Mouse (Mus musculus): ENCODE data around the gene Lrrc15. TPM values are rescaled to one million over a fixed set of nuclear protein-coding genes. Genes with fewer than 3 reads are reported as not detected.

The Lrrc15 gene
- polyA plus RNA-seq, 1 experiment from 2014 or later = 0.11 TPM

DNA sequence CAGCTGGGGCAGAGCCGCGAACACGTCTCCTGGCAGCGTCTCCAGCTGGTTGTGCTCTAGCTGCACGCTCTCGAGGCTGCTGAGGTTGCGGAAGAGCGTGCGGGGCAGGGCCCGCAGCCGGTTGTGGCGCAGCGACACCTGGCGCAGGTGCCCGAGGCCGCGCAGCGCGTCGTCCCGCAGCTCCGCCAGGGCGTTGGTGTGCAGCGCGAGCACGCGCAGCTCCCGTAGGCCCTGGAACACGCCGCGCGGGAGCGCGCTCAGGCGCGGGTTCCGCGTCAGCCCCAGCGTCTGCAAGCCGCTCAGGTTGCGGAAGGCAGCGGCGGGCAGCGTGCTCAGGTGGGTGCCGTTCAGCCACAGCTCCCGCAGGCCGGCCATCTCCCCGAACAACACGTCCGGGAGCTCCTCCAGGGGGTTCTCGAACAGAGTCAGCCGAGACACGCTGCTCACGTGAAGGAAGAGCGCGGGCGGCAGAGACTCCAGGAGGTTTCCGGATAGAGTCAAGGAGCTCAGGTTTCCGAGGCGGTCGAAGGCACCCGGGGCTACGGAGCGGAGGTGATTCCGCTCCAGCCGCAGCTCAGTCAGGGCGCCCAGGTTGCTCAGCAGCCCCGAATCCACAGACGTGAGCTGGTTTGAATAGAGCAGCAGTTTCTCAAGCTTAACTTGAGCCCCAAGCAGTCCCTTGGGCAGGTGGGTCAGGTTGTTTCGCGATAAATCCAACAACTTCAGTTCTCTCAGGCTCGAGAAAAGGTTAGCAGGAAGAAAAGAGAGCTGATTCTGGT, 25.7 kb upstream of the Lrrc15 start:
- Histone ChIP-seq H3K27me3 (ENCODE audit: insufficient read depth, low read length) (peaks cover 35% of the 10 kb centered on the region), H3K9ac (replicated peaks) (peak overlapping the region; percentile 55), H3K4me2 (ENCODE audit: low read depth, low read length) (peak overlapping the region; percentile 95), H3K27ac (ENCODE audit: low read depth) (no peak overlapping the region), H3K4me3 (ENCODE audit: low read depth, low read length) (peak overlapping the region; percentile 63), H3K9me3 (ENCODE audit: low read length) (no peaks in the 10 kb centered on the region), H3K36me3 (replicated peaks; ENCODE audit: insufficient read depth, low read length) (no peaks in the 10 kb centered on the region; the same call in 1 of the 2 replicates), H3K4me1 (ENCODE audit: insufficient read depth) (peaks cover 19% of the 10 kb centered on the region)
- DNase-seq = peak; percentile 65
- peak; percentile 69 for ATAC-seq
- TF ChIP-seq EP300 (IDR thresholded peaks at IDR 0.05; ENCODE audit: low read depth) (no peak), CTCF (IDR thresholded peaks at IDR 0.05; ENCODE audit: low read depth) (peak; percentile 21; the same call in 1 of the 2 replicates)
- 2% methylated on average over 64 of the region's 72 CpGs for WGBS (ENCODE audit: insufficient replicate concordance)

DNA sequence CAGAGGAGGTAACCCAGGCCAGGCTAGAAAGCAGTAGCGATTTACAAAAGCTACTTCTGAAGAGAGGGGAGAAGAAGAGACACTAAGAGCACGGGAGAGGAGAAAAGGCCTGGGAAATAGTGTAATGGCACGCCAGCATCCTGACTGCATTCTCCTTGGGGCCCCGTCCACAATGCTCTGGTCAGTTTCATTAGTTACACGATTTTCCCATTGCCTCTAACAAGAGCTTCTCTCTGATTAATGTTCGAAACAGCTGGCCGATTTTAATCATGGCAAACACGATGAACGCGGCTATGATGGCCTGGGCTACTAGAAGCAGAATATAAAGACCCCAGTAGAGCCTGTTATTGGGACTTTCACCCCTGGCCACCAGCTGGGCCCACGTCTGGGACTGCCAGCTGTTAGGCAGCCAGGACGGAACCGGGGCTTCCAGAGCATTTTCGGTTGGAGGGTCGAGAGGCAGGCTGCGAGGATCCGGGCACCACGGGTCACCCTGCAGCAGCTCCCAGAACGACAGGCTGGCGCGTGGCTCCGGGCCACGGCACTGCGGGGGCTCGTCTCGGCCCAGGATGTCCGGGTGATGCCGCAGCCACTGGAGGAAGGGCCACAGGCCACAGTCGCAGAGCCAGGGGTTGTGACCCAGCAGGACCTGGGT, 25.0 kb upstream of the Lrrc15 start:
- WGBS (ENCODE audit: insufficient replicate concordance) = 21% methylated on average over 29 of the region's 29 CpGs
- Histone ChIP-seq H3K9me3 (ENCODE audit: low read length) (no peaks in the 10 kb centered on the region), H3K36me3 (replicated peaks; ENCODE audit: insufficient read depth, low read length) (no peaks in the 10 kb centered on the region; the same call in 1 of the 2 replicates), H3K4me2 (ENCODE audit: low read depth, low read length) (peak overlapping the region; percentile 95), H3K27ac (ENCODE audit: low read depth) (no peak overlapping the region), H3K4me3 (ENCODE audit: low read depth, low read length) (peak overlapping the region; percentile 63), H3K9ac (replicated peaks) (peak overlapping the region; percentile 55), H3K27me3 (ENCODE audit: insufficient read depth, low read length) (peaks cover 35% of the 10 kb centered on the region), H3K4me1 (ENCODE audit: insufficient read depth) (peaks cover 19% of the 10 kb centered on the region)
- ATAC-seq = no peak
- no peak for TF ChIP-seq EP300 (IDR thresholded peaks at IDR 0.05; ENCODE audit: low read depth)
- TF ChIP-seq CTCF (IDR thresholded peaks at IDR 0.05; ENCODE audit: low read depth) = no peak
- no peak for DNase-seq

DNA sequence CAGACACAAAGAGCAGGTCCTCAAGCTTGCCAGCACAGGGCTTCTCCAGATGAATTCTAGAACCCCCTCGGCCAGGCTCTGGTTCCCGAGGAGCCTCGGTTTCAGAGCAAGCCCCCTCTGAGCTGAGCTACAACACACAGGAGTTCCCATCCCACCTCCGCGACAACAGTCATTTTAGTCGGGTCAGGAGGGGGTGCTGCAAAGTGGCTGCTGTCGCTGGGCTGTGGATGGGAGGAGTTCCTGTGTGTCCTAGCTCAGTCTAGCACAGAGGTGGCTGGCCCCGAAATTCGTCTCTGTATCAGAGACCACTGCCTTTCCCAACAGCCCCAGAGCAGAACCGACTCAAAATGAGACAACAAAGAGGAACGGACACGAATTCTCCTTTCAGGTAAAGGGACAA, 24.2 kb upstream of the Lrrc15 start:
- ATAC-seq = no peak
- no peak for DNase-seq
- H3K4me1 ChIP-seq (ENCODE audit: insufficient read depth) = peaks cover 19% of the 10 kb centered on the region
- TF ChIP-seq EP300 (IDR thresholded peaks at IDR 0.05; ENCODE audit: low read depth) (no peak), CTCF (IDR thresholded peaks at IDR 0.05; ENCODE audit: low read depth) (no peak)
- peaks cover 35% of the 10 kb centered on the region for H3K27me3 ChIP-seq (ENCODE audit: insufficient read depth, low read length)
- no peak overlapping the region for H3K4me2 ChIP-seq (ENCODE audit: low read depth, low read length)
- H3K27ac ChIP-seq (ENCODE audit: low read depth) = no peak overlapping the region
- no peaks in the 10 kb centered on the region; the same call in 1 of the 2 replicates for H3K36me3 ChIP-seq (replicated peaks; ENCODE audit: insufficient read depth, low read length)
- no peaks in the 10 kb centered on the region for H3K9me3 ChIP-seq (ENCODE audit: low read length)
- no peak overlapping the region for H3K4me3 ChIP-seq (ENCODE audit: low read depth, low read length)
- WGBS (ENCODE audit: insufficient replicate concordance) = 40% methylated on average over 12 of the region's 12 CpGs
- no peak overlapping the region for H3K9ac ChIP-seq (replicated peaks)

DNA sequence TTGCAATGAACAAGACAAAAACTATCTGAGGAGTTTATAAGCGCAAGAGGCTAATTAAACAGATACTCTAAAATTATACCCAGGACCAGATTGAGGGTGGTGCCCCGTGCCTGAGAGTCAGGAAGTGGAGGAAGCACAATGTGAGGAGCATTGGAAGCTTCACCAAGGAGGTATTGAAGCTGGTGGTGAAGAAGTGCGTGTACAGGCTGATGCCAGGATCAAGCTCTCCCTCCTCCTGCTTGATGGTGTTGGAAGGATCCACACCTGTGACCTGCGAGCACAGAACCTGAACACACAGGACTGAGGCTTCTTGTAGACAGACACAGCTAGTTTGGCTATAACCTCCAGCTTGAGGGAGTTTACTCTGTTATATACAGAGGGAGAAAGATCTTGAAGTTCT, 23.0 kb upstream of the Lrrc15 start:
- no peak for TF ChIP-seq EP300 (IDR thresholded peaks at IDR 0.05; ENCODE audit: low read depth)
- TF ChIP-seq CTCF (IDR thresholded peaks at IDR 0.05; ENCODE audit: low read depth) = no peak
- ATAC-seq = no peak
- H3K9me3 ChIP-seq (ENCODE audit: low read length) = no peaks in the 10 kb centered on the region
- H3K4me2 ChIP-seq (ENCODE audit: low read depth, low read length) = no peak overlapping the region
- H3K27ac ChIP-seq (ENCODE audit: low read depth) = no peak overlapping the region
- H3K27me3 ChIP-seq (ENCODE audit: insufficient read depth, low read length) = peaks cover 35% of the 10 kb centered on the region
- WGBS (ENCODE audit: insufficient replicate concordance) = 80% methylated on average over 4 of the region's 4 CpGs
- H3K36me3 ChIP-seq (replicated peaks; ENCODE audit: insufficient read depth, low read length) = no peaks in the 10 kb centered on the region; the same call in 1 of the 2 replicates
- H3K4me3 ChIP-seq (ENCODE audit: low read depth, low read length) = no peak overlapping the region
- no peak for DNase-seq
- H3K4me1 ChIP-seq (ENCODE audit: insufficient read depth) = peaks cover 19% of the 10 kb centered on the region
- H3K9ac ChIP-seq (replicated peaks) = no peak overlapping the region

DNA sequence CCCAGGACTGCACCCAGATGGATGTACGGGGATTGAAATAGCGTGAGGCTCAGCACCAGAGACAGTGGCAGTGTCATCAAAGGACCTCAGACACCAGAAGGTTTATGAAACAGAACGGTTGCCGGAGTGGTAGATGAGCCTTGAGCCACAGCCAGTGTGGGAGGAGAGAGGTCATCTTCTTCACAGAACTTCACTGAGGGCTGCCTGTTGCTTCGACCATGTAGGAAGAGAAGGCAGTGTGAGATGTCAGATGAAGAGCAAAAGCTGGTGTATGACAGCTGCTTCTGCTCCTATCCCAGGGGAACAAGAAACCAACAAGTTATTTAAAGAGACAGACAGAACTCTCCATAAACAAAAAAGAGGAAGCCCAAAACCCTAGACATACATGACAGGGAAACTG, 21.2 kb upstream of the Lrrc15 start:
- WGBS (ENCODE audit: insufficient replicate concordance) = 58% methylated on average over 5 of the region's 5 CpGs
- H3K4me3 ChIP-seq (ENCODE audit: low read depth, low read length) = no peak overlapping the region
- H3K4me2 ChIP-seq (ENCODE audit: low read depth, low read length) = no peak overlapping the region
- TF ChIP-seq EP300 (IDR thresholded peaks at IDR 0.05; ENCODE audit: low read depth) = no peak
- TF ChIP-seq CTCF (IDR thresholded peaks at IDR 0.05; ENCODE audit: low read depth) = no peak
- no peaks in the 10 kb centered on the region for H3K36me3 ChIP-seq (replicated peaks; ENCODE audit: insufficient read depth, low read length)
- H3K9ac ChIP-seq (replicated peaks) = no peak overlapping the region
- no peak for DNase-seq
- H3K27ac ChIP-seq (ENCODE audit: low read depth) = no peak overlapping the region
- no peaks in the 10 kb centered on the region for H3K9me3 ChIP-seq (ENCODE audit: low read length)
- peaks cover 12% of the 10 kb centered on the region for H3K4me1 ChIP-seq (ENCODE audit: insufficient read depth)
- no peak for ATAC-seq
- H3K27me3 ChIP-seq (ENCODE audit: insufficient read depth, low read length) = peaks cover 28% of the 10 kb centered on the region

DNA sequence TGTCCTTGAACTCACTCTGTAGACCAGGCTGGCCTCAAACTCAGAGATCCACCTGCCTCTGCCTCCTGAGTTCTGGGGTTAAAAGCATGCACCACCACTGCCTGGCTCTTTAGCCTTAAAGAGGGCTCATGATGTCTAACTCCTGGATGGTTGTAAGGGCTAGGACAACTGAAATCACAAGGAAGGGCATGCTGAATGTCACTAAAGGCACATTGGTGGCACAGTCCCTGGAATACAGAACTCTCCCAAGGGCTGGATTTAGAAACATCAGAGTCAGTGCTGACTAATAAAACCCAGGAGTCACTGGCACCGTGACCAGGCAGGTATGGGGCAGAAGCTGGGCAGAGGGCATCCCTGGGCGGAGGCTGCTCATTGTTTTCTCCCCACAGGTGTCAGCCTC, 20.4 kb upstream of the Lrrc15 start:
- WGBS (ENCODE audit: insufficient replicate concordance) = 73% methylated on average over 2 of the region's 2 CpGs
- no peak overlapping the region for H3K4me2 ChIP-seq (ENCODE audit: low read depth, low read length)
- ATAC-seq = no peak

More for the DNA sequence above, 20.4 kb upstream of the Lrrc15 start:
- no peaks in the 10 kb centered on the region for H3K36me3 ChIP-seq (replicated peaks; ENCODE audit: insufficient read depth, low read length)
- peaks cover 20% of the 10 kb centered on the region for H3K27me3 ChIP-seq (ENCODE audit: insufficient read depth, low read length)
- peaks cover 4% of the 10 kb centered on the region for H3K4me1 ChIP-seq (ENCODE audit: insufficient read depth)
- TF ChIP-seq CTCF (IDR thresholded peaks at IDR 0.05; ENCODE audit: low read depth) (no peak), EP300 (IDR thresholded peaks at IDR 0.05; ENCODE audit: low read depth) (no peak)
- no peak overlapping the region for H3K9ac ChIP-seq (replicated peaks)
- H3K4me3 ChIP-seq (ENCODE audit: low read depth, low read length) = no peak overlapping the region
- no peaks in the 10 kb centered on the region for H3K9me3 ChIP-seq (ENCODE audit: low read length)
- DNase-seq = no peak
- H3K27ac ChIP-seq (ENCODE audit: low read depth) = no peak overlapping the region

All from liver, postnatal 0 days (tissue).